Mouse (Mus musculus) adrenal gland, adult 8-10 months (tissue): Measurements from ENCODE around the gene Adamts6. TPM values are rescaled to one million over a fixed set of nuclear protein-coding genes. Genes with fewer than 3 reads are reported as not detected.

Source experiments
- DNase-seq: peaks from one replicate; pipeline ENCODE4 v3.0.0; 2022
- total RNA-seq, 4 experiments: library from RNA; stranded (reverse); gene quantifications; 2 replicates each; pipeline ENCODE4 v1.2.4; 2022

Adamts6 gene
- 10 to 100 TPM in 1 of 4 experiments, 1 to 10 TPM in 3; 1.5 to 10.0 (median 5.5) TPM for total RNA-seq

DNA sequence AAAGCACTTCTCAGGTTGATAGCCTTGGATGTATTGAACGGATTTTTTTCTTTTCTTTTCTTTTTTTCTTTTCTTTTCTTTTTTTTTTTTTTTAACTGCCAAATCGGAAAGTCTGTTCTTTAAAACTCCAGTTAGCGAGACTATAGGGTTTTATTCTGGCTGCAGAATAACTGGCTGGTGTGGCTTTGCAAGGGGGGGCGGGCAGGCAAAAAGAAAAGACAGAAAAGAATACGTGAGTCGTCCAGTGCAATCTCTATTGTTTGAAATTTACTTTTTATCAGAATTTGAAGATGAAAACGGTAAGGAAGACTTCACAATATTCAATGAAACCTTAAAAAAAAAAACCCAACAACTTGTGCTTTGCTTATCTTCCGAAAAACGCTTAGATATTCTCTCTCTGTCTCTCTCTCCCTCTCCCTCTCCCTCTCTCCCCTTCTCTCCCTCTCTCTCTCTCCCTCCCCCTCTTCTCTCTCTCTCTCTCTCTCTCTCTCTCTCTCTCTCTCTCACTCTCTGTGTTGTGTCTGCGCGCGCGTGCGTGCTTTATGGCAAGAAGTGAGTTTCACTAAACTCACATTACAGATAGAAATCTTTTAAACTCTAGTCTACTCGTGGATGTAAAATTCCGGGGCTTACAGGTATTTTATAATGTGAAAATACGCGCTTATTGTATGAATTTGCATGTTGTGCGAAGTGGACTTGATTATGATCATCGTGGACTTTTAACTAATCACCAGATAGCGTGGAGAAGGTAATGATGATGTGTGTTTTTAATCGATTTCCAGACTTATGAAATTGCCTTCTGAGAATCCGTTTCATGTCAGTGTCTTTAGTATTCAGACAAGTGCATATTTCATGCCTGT lies at the start of gene Adamts6:
TSS of gene Adamts6 (plus strand) at position 470 of the 860 bp plus-strand sequence.
- peak; percentile 6 for DNase-seq

DNA sequence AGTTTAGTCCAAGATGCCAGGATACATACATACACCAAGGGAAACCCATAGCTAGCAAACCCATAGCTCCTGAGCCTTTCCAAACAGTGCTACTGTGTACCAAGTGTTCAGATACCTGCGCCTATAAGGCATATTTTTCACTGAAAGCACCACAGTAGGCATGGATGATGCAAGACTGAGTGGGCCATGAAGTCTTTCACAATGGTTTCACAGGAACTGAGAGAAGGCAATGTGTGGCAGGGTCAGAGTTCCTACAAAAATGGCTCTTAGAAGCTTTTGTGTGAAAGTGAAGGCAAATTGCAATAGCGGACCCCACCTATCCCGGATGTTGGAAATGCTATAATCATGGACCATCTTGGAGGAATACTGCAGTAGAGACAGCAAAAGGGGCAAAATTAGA lies 28.6 kb upstream of the Adamts6 start:
- DNase-seq = no peak

DNA sequence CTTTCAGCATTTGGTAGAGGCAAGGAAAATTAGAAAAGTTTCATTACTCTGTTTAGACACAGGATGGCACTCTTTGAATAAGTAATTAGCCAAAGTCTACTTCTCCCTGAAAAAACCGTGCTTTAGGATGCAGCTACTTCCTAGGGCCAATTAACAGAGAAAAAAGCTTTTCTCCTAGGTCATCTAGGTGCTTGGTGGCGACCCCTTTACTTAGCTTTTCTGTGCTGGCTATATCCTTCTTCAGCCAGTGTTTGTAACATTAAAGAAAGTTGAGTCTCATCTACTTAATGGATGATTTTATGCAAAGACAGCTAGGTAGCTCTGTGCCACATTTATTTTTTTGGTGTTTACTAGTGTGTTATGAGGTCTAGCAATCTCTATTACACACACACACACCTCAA lies 2.6 kb upstream of the Adamts6 start:
- DNase-seq = peak; percentile 1

- DNase-seq = peak; percentile 17
Observed at GRCm38 (mm10) chr13:104285737-104286311, 1.8 kb upstream of the Adamts6 start.

DNA sequence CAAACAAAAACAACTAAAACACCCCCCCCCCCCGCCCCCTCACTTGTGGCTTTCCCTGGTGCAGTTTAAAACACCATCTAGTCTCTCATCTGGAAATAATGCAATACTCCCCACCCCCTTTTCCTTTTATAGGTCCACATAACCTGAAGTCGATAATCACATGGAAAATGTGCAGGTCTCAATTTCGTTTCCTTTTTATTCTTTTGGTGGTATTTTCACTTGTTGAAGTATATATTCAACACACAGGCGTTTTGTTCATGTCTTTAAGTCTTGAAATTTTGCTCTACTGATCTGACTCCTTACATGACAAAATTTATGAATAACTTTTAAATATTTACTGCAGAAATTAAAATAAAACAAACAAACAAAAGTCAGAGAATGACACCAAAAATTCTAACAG lies 1.3 kb upstream of the Adamts6 start:
- DNase-seq = no peak

GRCm38 (mm10) chr13:104286897-104287309 lies 732 bp upstream of the Adamts6 start:
- DNase-seq = peak; percentile 95

DNA sequence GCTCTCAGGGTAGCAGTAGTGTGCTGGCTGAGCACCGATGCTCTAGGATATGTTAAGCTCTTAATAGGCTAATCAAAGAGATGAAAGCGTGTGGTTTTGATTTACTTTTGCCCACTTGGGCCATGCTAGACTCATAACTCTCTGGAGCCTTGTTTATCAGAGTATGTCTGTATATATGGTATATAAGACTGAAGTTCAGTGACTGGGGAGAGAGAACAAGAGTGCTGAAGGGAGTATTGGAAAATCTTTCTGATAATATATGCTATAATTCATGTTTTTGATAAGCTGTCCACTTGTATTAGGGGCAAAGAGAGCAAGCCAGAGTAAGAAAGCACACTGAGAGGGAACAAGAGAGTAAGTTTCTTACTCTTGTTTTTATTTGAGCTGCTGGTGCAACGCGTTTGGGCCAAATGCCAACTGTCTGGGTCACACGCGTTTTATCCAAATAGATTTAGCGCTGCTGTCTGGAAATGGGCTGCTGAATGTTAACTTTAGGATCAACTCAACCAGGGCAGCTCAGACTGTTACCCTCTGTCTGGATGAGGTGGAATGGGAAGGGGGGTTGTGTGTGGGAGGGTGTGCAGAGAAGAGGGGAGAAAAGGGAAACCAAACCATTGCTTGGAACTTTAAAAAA lies 708 bp downstream of the Adamts6 start:
- peak; percentile 54 for DNase-seq

GRCm38 (mm10) chr13:104289176-104289575 lies 1.5 kb downstream of the Adamts6 start:
- no peak for DNase-seq

- no peak for DNase-seq
Observed at GRCm38 (mm10) chr13:104295472-104295871, 7.8 kb downstream of the Adamts6 start.

DNA sequence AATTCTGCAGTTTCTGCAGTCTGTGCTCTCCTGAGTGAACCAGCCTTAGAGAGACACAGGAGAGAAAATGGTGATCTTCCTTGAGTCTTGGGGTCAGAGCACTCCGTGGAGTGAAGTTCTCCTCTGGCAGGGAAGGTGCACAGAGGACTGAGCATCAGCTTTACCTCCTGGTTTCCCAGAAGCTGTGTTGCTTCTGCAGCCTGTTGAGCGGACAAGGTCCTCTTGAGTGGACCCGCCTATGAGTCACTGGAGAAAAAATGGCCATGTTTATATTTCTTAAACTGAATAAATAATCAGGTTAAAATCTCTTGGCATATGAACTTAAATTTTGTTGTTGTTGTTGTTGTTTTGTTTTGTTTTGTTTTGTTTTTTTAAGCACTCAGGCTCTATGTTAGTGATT lies 41.7 kb downstream of the Adamts6 start:
- DNase-seq = no peak

GRCm38 (mm10) chr13:104329742-104330141 lies 42.1 kb downstream of the Adamts6 start:
- DNase-seq = no peak

DNA sequence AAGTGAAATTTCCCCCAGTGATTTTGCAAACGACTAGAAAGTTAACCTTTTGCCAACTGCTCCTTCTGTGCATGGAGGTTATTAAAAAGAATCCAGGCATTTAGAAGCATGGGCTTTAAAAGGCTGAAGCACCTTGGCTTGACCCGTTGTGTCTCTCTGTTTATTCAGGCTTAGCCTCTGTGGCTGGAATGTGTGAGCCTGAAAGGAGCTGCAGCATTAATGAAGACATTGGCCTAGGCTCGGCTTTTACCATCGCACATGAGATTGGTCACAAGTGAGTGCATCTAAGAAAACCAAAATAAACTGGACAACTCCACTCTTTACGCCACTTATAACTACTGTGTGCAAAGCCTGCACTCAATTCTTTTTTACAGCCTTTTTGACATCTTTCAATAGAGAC lies 65.0 kb downstream of the Adamts6 start:
- DNase-seq = no peak

- DNase-seq = no peak
Observed at GRCm38 (mm10) chr13:104393427-104394356, 106.1 kb downstream of the Adamts6 start.

DNA sequence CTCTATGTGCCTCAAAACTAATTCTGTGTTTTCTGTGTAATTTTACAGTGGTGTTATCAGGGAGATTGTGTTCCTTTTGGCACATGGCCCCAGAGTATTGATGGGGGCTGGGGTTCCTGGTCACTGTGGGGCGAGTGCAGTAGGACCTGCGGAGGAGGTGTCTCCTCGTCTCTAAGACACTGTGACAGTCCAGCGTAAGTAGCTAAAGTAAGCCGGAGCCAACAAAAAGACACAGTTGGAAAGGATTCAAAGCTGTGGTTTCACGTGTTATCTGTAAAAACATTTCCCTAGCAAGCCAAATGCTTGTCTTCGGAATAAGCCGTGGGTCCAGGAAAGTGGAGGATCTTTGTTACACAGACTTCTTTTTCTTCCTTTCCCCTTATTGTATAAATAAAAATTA lies 110.2 kb downstream of the Adamts6 start:
- DNase-seq = peak; percentile 3

DNA sequence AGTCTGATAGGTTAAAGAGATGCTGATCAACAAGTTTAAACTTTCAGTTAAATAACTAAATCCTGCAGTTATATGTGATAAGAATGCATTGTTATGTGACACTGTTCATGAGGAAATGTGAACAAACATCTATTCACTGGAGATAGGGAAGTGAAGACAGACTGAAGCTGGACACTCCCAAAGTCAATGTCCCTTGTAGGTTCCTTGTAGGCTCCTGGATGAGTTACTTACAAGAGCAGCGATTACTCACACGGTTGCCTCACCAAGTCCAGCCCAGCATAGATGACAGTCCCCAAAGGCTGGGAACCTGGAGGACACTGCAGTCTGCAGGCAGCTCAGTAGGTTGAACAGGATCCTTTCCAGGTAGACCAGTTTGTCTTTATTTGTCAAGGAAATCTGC lies 145.1 kb downstream of the Adamts6 start:
- no peak for DNase-seq

GRCm38 (mm10) chr13:104442559-104442958 lies 154.9 kb downstream of the Adamts6 start:
- DNase-seq = no peak

DNA sequence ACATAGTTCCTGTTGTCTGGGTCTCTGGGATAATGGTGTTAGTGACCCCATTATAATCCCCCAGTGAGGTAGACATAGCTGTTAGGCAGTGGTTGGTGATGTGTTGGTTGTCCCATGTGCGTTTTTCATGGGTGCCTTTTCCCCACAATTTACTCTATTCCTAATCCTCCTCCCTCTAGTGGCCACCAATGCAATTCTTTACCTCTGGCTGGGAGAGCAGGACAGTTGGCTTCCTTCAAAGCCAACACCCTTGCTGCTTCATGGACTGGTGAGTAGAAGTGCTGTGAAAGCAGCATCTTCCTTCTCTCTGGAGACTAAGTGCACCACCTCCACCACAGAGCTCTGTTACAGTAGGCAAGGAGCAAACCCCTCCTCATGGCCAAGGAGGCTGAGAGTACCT lies 157.8 kb downstream of the Adamts6 start:
- no peak for DNase-seq

DNA sequence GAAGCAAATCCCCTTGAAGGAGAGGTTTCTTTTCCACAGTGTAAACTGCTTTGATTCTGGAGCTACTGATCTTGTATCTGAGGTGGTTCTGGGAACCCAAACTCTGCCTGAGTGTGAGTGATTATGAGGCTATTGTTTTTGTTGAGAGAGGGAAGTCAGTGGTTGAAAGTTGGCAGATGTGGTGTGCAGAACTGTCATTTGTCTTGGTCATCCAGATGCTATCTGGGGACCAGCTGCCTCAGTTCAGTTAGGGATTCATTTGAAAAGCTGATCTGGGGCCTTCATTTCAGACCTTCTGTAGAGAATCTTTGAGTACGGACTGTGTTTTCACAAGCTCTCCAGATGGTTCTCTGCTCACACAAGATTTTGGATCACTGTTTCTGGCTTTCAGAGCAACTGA lies 159.3 kb downstream of the Adamts6 start:
- no peak for DNase-seq

- no peak for DNase-seq
Observed at GRCm38 (mm10) chr13:104447470-104447869, 159.8 kb downstream of the Adamts6 start.

GRCm38 (mm10) chr13:104448349-104448748 lies 160.7 kb downstream of the Adamts6 start:
- DNase-seq = no peak

DNA sequence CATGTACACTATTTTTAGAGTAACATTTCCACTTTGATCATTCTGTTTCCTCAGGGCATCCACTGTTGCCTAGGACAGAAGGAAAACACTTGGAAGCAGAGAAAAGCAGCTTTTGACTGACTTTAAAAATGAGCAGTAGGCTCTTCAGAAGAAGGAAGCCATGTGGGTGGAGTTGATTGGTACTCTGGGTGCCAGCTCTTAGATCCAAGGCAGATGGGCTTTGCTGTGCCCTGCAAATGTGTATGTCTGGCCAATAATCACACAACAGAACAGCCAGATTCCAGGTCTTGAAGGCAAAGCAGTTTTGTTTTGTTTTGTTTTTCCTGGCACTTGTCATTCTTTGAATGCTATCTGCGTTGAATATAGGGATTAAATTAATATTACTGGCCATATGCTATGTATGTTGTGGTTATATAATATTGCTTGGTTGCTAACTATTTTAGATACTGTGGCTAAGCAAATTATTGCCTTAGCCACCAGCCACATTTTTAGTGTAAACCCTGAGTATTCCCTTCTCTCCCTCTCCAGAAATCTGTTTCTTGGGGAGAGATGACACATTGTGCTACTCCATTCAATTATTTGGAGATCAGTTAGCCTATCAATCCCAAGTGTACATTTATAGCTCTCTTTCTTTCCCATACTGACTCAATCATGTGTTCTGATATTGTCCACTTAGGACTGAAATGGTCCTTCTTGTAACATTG lies 165.8 kb downstream of the Adamts6 start:
- DNase-seq = no peak

GRCm38 (mm10) chr13:104460287-104460686 lies 172.7 kb downstream of the Adamts6 start:
- no peak for DNase-seq
